Mouse (Mus musculus) olfactory bulb, adult 2 months (tissue): Measurements from ENCODE around the gene Mrpl47.

ENCODE experiments used
- CTCF ChIP-seq: fragments of 200-500 bp; IDR thresholded peaks from 2 replicates; pipeline ENCODE4 v1.5.1; 2012; ENCODE audit warnings: low read depth, mild to moderate bottlenecking, low read length, moderate library complexity; ENCODE audit not compliant: insufficient read depth
- POLR2A ChIP-seq: fragments of 200-500 bp; IDR thresholded peaks from 2 replicates; pipeline ENCODE4 v1.6.1; 2012; ENCODE audit warnings: mild to moderate bottlenecking, low read depth, low read length, moderate library complexity; ENCODE audit not compliant: insufficient read depth

GRCm38 (mm10) chr3:32691841-32692240, 45.6 kb downstream of the Mrpl47 start:
- TF ChIP-seq CTCF: no peak
- TF ChIP-seq POLR2A: no peak
